Mouse (Mus musculus) kidney, adult 2 months (tissue): ENCODE measurements at regions not wholly inside any gene's neighbourhood (a gene's known extent, or its start where the extent isn't known, plus 50 kb on each side); places are given as distances from the start of the nearest gene placed in this dataset.

Experiments used
- CTCF ChIP-seq: fragments of 200-500 bp; conservative IDR thresholded peaks from 2 replicates; pipeline ENCODE4 v1.5.1; 2011; ENCODE audit warnings: low read depth, mild to moderate bottlenecking, control low read depth, low read length, moderate library complexity, mixed read lengths; ENCODE audit not compliant: insufficient read depth, insufficient read length
- POLR2A ChIP-seq: fragments of 200-500 bp; IDR thresholded peaks from one replicate; pipeline ENCODE4 v1.6.1; 2011; ENCODE audit warnings: low read depth, low read length, control low read depth

DNA sequence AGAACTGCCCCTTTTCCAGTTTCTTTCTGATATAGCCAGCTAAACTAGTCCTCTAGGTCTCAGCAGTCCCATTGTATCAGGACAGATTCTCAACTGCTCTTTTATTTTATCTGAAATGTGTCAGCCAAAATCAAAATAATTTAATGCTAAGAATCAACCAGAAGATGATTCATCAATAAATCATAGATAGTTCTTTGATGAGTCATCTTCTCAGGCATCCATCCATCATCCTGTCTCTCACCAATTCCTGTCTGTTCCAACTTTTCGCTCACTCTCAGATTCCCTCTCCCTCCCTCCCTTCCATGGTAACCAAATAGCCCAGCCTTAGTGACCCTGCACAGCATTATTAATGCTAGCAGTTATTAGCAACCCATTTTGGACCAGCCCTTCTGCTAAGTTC lies 134.0 kb upstream of the Slc24a5 start:
- TF ChIP-seq CTCF (no peak), POLR2A (no peak)
